Mouse (Mus musculus): ENCODE results near the gene Cpne5.
"Not testable (repeated sequence)": the region's sequence is repeated elsewhere in the genome, so short reads cannot be mapped to it uniquely, and the experiment has no call there.

Gene Cpne5

DNA sequence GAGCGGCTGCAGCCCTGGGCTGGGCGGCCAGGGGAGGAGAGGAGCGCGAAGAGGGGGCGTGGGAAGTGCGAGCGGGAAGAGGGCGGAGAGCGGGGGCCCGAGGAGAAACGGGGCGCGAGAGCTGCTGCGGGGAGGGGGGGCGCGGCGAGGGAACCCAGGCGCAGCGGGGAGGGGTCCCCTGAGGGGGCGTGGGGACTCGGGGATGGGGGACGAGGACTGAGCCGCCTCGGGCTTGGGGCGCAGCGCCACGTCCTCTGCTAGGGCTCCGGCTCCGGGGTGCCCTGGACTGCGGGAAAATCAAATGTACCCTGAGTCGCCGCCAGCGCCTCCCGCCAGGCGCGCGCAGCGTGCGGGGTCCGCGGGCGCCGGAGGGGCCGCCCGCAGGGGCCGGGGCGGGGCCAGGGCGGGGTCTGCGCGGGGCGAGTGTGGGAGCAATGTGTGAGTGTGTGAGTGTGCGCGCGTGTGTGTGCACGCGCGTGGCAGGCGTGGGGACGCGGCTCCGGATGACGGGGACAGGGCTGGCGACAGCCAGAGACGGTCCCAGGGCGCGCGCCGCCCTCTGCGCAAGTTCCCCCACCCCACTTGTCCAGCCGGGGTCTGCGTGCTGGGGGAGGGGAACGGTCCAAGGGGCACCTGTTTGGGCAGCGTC, at the start of gene Cpne5:
Gene Cpne5, minus strand, starts transcription at position 396 of the 649 bp plus-strand sequence.
- DNase-seq (ENCODE audit: extremely low spot score, low spot score): peak; percentile 46

DNA sequence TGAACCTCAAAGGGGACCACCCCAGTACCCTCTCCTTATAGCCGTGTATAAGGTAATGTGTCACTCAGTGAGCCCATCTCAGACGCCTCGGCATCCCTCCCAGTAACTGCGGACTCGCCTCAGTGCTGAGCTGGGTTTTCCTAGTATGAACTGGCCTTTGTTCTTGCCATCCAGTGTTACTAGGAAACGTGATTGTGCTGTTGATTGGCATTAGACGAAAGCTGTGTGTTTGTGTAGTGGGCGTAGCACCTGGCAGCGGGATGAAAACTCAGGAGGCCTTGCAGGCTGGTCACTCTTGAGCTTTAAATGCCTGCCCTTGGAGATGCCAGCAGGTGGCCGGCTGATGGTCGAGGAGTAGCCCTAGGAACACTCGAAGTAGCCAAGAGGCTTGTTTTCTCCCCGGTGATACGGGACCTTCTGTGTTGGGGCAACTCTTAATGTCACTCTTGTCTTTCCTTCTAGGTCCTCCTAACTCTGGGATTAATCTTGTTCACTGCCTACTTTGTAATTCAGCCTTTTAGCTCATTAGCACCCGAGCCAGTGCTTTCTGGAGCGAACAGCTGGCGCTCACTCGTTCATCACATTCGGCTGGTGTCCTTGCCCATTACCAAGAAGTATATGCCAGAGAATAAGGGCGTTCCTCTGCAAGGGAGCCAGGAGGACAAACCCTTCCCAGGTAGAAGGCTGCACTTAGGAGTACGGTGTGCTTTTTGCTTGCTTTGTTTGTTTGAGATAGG, 44.4 kb upstream of the Cpne5 start:
- DNase-seq (ENCODE audit: extremely low spot score, low spot score): no peak

DNA sequence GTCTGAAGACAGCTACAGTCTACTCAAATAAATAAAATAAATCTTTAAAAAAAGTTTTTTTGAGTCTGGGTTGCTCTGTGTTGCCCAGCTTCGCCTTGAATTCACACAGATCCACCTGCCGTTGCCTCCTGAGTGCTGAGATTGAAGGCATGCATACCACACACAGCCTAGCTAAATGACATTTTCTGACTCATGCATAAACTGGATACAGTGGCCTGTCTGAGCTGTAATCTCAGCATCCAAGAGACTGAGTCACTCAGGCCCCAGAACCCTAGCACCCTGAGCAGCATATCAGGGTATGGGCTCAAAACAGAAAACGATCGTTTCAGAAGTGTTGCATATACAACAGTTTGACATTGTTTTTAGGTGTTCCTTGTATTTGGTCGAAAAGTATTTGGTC, 43.6 kb upstream of the Cpne5 start:
- no peak for DNase-seq (ENCODE audit: extremely low spot score, low spot score)

DNA sequence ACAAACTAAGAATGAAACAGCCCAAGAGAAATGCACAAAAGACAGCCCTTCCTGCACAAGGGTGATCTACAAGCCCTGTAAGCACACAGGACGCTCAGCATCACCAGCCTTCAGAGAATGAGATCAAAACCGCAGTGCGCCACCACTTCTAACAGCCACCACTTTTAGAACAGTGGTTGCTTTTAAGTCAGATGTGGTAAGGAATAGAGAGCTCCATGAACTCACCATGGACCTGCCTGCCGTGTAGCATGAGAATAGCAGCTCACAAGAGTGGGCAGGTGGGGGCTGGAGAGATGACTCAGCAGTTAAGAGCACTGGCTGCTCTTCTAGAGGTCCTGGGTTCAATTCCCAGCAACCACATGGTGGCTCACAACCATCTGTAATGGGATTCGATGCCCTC, 42.5 kb upstream of the Cpne5 start:
- no peak for DNase-seq (ENCODE audit: extremely low spot score, low spot score)

DNA sequence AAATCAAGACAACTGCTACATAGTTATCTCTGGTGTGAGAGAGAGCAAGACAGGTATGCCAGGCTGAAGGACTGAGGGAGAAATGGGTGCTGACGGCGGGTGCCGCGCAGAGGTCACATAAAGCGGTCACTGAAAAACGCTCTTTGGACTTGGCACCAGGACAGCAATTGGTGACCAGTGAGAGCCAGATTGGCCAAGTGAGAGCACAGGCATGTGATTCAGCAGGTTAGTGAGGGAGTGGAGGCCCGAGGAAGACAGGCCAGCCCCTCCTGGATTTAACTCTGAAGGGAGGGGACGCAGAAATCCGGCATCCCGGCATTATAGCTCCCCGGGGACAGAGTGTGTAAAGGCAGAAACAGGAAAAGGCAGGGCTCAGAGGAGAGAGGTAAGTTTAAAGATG, 35.9 kb upstream of the Cpne5 start:
- no peak for DNase-seq (ENCODE audit: extremely low spot score, low spot score)

DNA sequence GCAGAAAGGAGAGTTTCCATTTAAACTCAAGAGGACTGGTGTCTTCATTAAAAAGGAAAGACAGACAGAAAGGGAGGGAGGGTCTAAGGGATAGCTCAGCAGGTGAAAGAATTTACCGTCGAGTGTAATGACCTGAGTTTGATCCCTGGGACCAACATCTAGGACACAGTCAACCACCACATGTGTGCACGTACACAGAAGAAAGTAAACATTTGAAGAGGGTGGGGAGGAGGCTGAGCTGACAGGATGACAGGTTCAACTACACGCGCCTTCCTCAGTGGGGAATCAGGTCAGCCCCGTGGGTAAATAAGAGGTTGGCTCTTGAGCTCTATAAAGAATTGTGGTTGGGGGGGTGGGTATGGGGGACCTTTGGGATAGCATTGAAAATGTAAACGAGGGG, 35.2 kb upstream of the Cpne5 start:
- no peak for DNase-seq (ENCODE audit: extremely low spot score, low spot score)

DNA sequence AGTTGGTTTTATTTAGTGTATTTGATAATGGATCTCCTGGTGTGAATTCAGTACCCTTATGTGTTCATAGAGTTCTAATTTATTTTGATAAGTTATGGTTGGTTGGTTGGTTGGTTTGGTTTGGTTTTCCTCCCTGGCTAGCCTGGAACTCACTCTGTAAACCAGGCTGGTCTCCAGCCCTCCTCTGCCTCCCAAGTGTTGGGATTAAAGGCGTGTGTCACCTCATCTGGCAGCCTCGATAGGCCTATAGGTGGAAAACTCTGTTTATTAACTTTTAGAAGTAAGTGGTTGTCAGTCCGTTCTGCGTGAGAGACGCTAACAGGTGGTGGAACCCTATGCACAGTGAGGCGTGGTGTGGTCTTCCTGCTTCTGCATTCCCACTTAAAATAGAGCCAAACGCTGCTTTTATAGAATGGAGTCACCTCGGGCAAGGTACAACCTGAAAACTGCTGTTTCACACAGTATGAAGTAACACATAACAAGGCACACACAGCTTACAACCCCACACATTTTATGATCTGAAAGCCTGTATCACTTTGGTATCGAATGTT, 32.3 kb upstream of the Cpne5 start:
- no peak for DNase-seq (ENCODE audit: extremely low spot score, low spot score)

DNA sequence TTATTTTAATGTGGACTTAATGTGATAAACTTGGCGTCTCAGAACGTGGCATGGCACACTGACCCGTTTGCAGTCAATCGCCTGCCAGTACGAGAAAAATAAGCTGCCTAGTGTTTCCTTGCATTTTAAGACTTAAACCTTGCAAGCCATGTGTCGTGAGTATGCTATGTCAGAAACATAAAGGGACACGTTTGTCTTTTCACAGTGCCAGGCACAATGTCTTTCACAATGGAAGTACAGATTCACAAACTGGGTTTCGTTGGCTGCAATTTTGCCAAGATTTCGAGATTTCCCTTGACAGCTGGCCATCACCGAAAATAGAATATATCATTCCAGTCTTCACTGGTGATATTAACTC, 31.4 kb upstream of the Cpne5 start:
- no peak for DNase-seq (ENCODE audit: extremely low spot score, low spot score)

DNA sequence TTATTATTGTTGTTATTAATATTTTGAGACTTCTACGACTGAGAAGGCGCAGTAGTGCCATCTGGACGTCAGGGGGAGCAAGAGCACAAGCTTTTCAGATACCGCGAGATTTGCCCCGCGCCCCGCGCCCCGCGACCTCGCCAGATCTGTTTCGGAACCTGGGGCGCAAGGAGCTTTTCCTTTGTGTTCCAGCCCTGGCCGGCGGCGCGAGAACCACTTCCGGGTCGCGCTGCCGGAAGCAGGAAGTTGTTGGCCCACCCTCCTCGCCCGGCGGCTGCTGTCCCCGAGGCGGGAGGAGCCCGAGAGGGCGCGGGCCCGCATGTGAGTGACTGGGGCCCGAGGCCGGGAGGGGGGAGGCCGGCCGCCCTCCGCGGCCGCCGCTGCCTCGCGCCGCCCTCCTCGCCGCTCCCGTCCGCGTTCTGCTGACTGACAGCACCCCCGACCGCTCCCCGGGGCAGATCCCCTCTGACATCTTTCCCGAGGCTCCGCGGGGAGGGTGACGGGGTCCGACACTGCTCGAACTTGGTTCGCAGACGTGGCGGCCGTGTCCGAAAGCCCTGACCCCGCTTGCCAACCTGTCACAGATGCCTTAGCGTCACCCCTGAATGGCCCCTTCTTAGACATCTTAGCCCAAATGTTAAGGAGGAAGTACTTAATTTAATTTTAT, 30.8 kb upstream of the Cpne5 start, which contains the start of gene BC004004:
Gene BC004004, plus strand, starts transcription at position 107 of the 667 bp plus-strand sequence.
- DNase-seq (ENCODE audit: extremely low spot score, low spot score): peak; percentile 97

DNA sequence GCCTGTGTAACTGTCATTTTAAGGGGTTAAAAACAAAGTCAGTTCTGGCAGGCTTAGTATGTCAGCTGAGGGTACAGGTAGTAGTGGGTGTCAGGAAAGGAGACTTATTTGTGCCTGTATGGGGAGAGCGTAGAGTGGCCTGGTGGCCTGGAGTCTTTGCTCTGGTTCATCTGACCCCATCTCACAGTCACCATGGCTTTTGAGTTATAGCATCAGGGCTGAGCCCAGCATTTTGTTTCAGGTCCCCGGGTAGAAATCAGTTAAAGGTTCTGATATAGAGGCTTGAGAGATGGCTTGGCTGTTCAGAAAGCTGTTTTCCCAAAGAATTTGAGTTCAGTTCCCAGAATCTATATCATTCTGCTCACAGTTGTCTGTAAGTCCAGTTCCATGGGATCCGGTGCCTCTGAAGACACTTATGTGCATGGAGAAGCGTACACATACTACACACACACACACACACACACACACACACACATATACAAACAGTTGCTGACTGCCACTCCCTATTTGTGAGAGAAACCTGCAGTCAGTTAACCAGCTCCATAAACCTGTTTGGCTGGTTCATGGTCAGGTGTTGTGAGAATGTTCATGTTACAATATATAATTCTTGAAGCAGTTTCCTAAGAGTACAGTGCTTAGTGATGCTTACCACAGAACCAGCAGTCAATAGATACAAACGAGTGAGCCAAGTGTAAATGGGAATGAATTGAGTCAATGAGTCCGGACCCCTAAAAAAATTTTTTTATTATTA, 30.1 kb upstream of the Cpne5 start:
- DNase-seq (ENCODE audit: extremely low spot score, low spot score): no peak

DNA sequence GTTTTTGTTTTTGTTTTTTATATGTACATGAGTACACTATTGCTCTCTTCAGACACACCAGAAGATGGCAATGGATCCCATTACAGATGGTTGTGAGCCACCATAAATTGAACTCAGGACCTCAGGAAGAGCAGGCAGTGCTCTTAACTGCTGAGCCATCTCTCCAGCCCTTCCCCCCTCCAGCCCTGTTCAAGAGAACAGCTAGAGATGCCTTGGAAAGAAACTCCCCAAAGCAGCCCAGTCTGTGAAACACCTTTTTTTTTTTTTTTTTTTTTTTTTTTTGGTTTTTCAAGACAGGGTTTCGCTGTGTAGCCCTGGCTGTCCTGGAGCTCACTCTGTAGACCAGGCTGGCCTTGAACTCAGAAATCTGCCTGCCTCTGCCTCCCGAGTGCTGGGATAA, 29.1 kb upstream of the Cpne5 start:
- DNase-seq (ENCODE audit: extremely low spot score, low spot score): not testable (repeated sequence)

DNA sequence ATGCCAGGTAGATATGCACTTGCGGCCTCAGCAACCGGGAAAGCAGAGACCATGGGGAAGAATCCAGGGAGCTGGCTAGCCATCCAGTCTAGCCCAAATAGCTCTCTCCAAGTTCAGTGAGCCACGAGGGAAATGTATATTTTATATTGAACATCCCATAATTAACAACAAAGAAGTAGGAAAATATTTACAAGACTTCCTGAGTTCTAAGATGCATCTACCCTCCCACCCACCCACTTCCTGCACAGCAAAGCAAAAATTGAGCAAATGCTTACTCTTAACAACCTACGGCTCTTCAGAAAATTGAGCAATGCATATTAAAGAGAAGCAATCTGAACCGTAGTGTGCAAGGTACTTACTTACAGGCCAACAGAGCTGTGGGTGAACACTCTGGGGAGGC, 26.8 kb upstream of the Cpne5 start:
- no peak for DNase-seq (ENCODE audit: extremely low spot score, low spot score)

DNA sequence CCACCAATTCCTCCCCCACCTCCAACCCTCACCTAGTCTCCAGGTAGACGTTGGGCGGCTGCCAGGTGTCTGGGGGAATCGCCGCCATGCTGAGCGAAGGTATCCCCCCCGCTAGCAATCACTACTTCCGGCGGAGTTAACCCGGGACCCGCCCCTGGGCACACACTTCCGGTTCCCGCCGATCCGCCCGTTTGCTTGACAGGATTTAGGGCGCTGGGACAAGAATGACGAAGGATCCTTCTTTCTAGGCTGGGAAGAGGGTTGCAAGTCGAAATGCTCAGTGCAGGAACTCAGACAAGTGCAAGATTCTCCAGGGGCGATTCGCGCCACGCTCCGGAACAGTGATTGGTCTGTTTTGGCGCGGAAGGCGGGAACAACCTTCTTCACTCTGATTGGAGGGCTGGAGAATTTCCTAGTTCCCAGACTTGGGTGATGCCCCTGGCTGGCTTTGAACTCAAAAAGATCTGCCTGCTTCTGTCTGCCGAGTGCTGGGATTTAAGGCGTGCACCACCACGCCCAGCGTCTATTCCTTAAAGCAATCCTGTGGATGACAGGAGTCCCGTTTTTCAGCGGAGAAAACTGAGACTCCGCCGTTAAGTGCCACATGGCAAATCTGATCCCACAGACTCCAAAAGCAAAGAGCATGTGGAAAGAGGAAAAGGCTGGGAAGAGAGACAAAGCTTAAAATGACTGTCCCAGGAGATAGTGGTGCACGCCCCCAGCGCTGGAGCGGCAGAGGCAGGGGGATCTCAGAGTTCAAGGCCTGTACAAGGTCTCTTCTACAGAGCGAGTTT, 26.1 kb upstream of the Cpne5 start, which contains the start of gene Ppil1:
Gene Ppil1, minus strand, starts transcription at position 347 of the 794 bp plus-strand sequence.
- DNase-seq (ENCODE audit: extremely low spot score, low spot score): peak; percentile 90

DNA sequence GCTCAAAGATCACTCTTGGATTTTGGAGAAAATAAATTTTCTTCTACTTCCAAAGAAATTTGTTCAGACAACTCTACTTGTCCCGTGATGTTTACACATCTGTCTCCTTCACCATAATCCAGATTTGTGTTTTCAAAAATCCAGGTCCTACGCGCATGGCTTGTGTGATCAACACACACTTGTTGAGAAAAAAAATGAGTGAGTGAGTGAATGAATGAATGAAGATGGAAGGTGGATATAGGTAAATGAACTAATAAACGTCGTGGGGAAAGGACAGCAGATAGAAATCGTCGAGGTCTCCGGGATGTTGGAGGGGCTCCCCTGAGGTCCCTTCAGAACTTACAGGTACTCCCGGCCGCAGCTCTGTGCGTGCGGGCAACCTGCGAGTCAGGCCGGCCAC, 25.4 kb upstream of the Cpne5 start:
- DNase-seq (ENCODE audit: extremely low spot score, low spot score): no peak

DNA sequence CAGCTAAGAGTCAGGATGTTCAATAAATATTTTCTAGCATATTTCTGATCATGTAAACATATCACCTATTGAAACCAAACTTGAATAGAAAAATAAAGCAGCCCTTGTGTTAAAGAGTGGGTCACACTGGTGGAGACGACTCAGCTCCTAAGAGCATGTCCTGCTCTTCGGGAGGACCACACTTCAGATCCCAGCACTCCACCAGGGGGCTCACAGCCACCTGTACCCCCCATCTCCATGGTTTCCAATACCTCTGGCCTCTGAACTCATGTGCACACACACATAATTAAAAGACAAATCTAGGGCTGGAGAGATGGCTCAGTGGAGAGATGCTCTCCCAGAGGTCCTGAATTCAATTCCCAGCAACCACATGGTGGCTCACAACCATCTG, 24.3 kb upstream of the Cpne5 start:
- no peak for DNase-seq (ENCODE audit: extremely low spot score, low spot score)

DNA sequence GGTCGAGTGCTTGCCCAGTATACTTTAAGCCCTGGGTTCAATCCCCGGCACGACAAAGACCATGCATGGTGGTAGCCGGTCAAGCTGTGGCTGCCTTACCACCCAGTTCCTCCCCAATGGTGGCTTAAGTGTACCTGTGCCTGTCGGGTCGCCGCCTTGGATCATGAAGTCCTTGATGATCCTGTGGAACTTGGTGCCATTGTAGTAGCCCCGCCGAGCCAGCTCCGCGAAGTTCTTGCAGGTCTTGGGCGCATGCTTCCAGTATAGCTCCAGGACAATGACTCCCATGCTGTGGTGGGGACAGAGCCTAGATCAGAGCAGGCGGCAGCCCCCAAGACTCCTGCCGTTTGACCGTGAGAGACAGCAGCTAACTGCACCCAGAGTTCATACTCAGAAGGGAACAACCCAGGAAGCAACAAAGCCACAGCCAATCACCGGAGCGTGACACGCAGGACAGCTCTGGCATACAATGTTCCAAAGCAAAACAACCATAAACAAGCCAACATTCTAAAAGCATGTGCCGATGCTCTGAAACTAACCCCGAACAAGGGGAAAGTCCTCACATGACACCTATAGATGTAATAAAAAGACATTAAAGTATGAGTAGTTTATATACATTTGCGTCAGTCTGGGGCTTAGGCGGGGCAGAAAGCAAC, 23.8 kb upstream of the Cpne5 start:
- no peak for DNase-seq (ENCODE audit: extremely low spot score, low spot score)

DNA sequence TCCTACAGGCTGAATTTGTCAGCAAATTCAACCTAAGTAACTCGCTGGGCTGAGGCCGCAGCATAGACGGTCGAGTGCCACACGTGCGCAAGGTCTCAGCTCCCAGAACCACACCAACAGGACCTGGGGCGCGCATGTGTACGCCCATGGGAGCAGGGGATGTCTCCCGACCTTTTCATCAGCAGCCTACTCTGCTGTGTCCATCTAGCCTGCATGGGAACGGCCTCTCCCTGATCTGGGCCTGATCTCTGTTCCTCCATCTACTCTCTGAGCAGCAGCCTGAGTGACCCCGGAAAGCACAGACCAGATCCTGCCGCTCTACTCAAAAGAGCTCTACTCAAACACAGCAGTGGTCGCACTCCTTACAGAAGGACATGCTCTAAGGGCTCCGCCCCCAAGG, 22.5 kb upstream of the Cpne5 start:
- DNase-seq (ENCODE audit: extremely low spot score, low spot score): no peak

DNA sequence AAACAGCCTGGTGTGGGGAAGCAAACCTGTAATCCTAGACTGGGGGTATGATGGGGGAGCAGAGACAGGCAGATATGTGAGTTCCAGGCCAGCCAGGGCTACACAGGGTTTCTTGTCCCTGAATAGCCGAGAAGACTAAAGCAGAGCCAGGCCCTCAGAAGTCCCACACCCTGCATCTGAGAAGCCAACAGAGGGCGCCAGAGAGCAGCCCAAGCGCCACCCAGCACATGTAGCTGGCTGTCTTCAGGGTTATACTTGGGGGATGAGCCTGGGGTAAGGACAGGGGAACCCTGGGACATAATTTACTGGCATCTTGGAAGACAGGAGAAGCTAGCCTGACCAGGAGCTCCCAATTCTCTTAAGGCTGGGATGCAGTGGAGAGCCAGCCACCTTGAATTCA, 21.5 kb upstream of the Cpne5 start:
- DNase-seq (ENCODE audit: extremely low spot score, low spot score): peak; percentile 82

DNA sequence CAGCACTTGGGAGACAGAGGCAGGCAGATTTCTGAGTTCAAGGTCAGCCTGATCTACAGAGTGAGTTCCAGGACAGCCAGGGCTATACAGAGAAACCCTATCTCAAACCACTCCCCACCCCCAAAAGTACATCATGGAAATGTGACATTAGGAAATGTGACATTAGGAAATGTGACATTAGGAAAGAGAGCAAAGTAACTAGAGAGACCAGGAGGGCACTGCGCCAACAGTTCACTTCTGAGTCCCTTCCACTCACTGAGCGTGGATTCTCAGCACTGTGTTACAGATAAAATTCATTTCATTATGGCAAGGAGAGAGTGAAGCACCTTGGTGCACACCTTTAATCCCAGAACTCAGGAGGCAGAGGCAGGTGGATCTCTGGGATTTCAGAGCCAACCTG, 21.0 kb upstream of the Cpne5 start:
- no peak for DNase-seq (ENCODE audit: extremely low spot score, low spot score)

DNA sequence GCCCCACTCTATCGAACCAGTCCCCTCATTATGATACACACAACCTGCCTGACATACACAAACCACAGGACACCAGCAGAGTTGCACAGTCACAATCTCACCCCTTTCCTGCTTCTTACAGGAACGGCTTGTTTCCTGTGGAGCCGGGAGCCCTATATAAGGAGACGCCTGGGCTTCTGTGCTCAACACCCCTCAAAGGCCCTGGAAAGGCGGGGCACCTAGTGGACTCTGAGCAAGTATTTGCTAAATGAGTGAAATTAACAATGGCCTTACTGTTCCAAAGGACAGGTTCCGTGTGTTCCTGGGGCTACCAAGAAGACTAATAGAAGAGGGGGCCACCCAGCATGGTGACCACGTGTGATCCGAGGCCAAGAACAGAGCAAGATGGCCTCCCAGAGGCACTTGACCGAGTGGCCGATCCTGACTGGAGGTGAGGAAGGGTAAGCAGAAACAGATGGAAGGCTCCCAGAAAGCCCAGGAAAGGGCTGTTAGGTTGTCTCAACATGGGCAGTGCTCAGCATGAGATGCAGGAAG, 20.1 kb upstream of the Cpne5 start:
- no peak for DNase-seq (ENCODE audit: extremely low spot score, low spot score)

All from neural tube, embryonic 10.5 days (tissue).